Mouse (Mus musculus) left cerebral cortex, postnatal 10 days (tissue): ENCODE data around the gene 1700080E11Rik. TPM values are rescaled to one million over a fixed set of nuclear protein-coding genes. Genes with fewer than 3 reads are reported as not detected.
A peak's percentile ranks its signal among the peaks of the same experiment; 100 is the strongest.
"Not testable (repeated sequence)": the region's sequence is repeated elsewhere in the genome, so short reads cannot be mapped to it uniquely, and the experiment has no call there.

ENCODE experiments used
- DNase-seq, 2 experiments: peaks; one replicate each; pipeline ENCODE4 v3.0.0; 2021 to 2022; ENCODE audit warnings: low spot score in 2 of 2, mixed read lengths in 1 of 2; ENCODE audit errors: extremely low spot score in 1 of 2
- intact Hi-C: fragments of 180-260 bp; cut with DNase I; formaldehyde crosslinking; loops from one replicate; pipeline ENCODE4 v1.15.1; 2025
- total RNA-seq, 2 experiments: library from RNA; stranded (reverse); gene quantifications; 2 replicates each; pipeline ENCODE4 v1.2.3; 2021

The 1700080E11Rik gene
- total RNA-seq = not detected

DNA sequence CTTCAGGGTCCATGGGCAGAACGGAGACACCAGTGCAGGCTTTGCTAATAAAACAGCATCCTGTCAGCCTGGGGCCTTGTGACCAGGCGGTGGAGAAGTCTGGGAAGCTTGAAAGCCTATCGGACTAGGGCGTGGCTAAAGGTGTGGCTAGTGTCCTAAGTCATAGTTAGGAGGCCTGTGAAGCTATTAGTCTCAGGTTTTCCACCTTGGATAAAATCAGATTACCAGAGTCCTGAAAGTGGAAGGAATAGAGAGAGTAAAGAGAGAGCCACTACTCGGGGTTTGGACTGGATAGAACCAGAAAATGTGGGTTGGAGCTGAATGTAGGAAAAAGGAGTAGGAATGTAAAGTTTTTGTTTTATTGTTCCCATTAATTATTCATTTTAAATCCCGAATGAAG is at the start of gene 1700080E11Rik:
1700080E11Rik (minus strand) TSS at position 101 of the 400 bp plus-strand sequence.
- intact Hi-C loops = no loop called here
- DNase-seq = no peak

DNA sequence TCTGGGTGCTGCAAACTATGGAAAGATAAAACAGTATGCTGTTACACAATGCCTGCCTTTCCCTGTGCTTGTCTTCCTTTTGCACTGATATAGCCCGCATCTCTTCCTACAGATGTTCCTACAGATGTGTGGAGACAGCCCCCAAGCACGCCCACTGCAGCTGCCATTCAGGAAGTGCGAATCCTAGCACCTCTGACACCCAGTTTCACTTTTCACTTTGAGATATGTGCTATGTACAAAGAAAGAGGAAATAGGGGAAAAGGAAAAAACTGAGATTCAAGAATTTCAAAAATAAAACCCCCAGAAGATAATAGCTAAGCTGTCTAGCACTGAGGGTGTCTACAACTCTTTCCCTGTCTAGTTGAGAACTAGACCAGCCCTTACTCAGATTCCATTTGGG is 41.8 kb upstream of the 1700080E11Rik start:
- DNase-seq = no peak
- intact Hi-C loops = no loop called here

DNA sequence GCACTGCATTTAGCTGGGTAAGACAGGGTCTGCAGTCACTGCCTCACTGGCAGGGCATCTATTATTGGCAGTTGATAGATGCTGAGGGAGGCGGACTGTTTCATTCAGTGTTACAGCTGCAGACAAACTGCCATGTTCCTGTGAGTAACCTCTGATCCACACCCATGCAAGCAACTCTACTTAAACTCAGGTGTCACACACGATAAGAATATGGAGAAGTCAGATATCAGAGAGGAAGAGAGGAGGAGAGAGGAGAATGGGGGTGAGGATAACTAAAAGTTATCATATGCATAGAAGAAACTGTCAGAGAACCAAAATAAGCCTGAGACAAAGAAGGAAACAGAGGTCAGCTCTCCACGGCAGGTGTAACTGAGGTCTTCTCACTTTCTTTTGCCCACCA is 37.5 kb upstream of the 1700080E11Rik start:
- intact Hi-C loops = no loop called here
- DNase-seq = no peak

GRCm38 (mm10) chr9:105139204-105139603 is 5.7 kb downstream of the 1700080E11Rik start:
- no peak for DNase-seq
- intact Hi-C loops = no loop called here

GRCm38 (mm10) chr9:105136404-105136803 is 8.5 kb downstream of the 1700080E11Rik start:
- DNase-seq = no peak
- intact Hi-C loops = no loop called here

- intact Hi-C loops = no loop called here
- DNase-seq = no peak
These were observed 10.4 kb downstream of the 1700080E11Rik start for GRCm38 (mm10) chr9:105134536-105134935.

DNA sequence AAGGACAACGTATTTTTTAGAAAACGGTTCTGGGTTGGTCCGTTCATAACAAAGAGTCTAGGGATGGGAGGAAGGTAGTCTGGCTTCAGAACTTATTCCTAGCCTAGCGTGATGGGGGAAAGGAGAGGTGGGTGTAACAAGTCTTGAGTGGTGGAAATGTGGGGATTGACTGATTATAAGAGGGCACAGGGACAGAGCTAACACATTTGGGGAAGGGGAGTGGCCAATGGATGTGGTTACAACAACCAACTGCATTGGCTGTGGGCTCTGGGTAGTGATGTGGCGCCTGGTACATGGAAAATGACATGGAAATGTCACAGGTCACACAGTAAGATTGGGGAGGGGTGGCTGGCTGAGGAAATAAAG is 12.9 kb downstream of the 1700080E11Rik start:
- intact Hi-C loops = no loop called here
- no peak for DNase-seq

- DNase-seq = peak; percentile 78 to 94
- intact Hi-C loops = no loop called here
These were observed 13.5 kb downstream of the 1700080E11Rik start, which contains the start of gene Nudt16 for GRCm38 (mm10) chr9:105131253-105132001. Gene Nudt16 (minus strand): TSS chr9:105131824.

GRCm38 (mm10) chr9:105130331-105130730 is 14.6 kb downstream of the 1700080E11Rik start:
- intact Hi-C loops = no loop called here
- no peak for DNase-seq

DNA sequence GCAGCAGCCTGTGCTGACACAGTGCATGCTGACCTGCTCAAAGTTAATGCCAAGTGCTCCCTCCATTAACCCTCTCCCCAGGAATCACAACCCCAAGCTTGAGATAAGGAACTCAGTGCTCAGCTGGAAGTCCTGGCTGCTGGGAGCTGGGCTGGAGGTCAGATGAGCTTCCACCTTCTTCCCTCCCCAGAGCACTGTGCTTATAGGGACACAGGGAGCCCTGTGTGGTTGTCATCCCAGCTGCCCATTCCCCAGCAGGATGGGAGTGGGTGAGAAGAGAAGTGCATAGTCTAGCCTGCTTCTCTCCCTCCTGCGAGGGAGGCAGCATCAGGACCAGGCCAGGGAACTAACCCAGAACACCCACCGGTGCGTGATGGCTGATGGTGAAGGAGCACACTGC is 19.7 kb downstream of the 1700080E11Rik start:
- intact Hi-C loops = not testable (repeated sequence)

GRCm38 (mm10) chr9:105103893-105104292 is 41.0 kb downstream of the 1700080E11Rik start:
- intact Hi-C loops = no loop called here
- DNase-seq = no peak

More for the DNA sequence above, 19.7 kb downstream of the 1700080E11Rik start:
- DNase-seq = not testable (repeated sequence)

- peak; percentile 23 to 49 for DNase-seq
- intact Hi-C loops = no loop called here
These were observed 43.0 kb downstream of the 1700080E11Rik start for GRCm38 (mm10) chr9:105101911-105102310.

DNA sequence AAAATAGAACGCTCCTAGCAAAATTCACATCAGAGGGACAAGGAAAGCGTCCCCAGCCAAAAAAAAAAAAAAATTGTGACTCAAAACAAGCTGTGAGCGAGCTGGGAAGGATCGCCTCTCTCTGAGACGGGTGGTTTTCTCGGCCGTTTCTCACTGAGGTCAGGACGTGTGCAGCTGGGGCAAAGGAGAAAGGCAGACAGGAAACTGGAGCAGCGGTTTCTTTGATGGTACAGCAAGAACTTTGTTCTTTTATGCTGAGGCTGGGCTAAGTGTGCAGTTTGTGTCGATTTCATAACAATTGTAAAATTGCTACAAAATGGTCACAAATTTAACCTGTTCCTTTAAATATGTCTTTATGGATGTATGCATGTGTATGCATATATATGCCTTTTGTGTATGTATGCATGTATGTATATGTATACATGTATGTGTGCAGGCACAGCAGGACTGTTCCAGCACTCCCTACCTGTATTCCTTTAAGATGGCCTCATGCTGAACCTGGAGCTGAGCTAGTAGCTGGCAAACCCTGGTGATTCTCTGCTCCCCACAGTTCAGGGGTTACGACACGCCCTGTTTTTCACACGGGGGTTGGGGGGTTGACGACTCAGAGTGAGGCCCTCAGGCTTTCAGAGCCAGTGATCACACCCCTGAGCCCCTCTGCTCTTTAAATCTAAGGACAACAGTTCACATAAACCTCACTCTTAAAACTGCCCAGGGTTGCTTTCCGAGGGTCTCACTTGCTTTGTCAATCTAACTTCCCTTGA is 43.9 kb downstream of the 1700080E11Rik start:
- intact Hi-C loops = no loop called here
- DNase-seq = no peak

Other genes starting within 250 kb of the 1700080E11Rik start
- gene Mrpl3, start 91.9 kb downstream of the 1700080E11Rik start, total RNA-seq = 10 to 100 TPM; 81.6 to 83.4 TPM
- 10 to 100 TPM; 16.4 to 18.0 TPM for gene Nudt16, start 13.3 kb downstream of the 1700080E11Rik start, total RNA-seq